8 mouse cellular contexts compared by ENCODE assay signal in genomic region chr17:15208030-15208807, GRCm38 (mm10).
A peak's percentile ranks its signal among the peaks of the same experiment; 100 is the strongest.
DNase-seq lines count a peak whose midpoint lies in the region; ATAC-seq and TF ChIP-seq lines count a peak whose summit lies in the region.

No protein-coding gene starts in this region.

- peak; percentile 77 for DNase-seq in WW6 (ENCODE audit: low read depth, low spot score)
- peak; percentile 37 to 62 for DNase-seq in cerebellum, adult 18-20 months
- peak; percentile 91 for DNase-seq in forebrain, postnatal 0 days
- DNase-seq in left cerebral cortex, postnatal 14 days (ENCODE audit: low spot score in 2 of 2): peak; percentile 70 to 85
- peak; percentile 79 for DNase-seq in midbrain, embryonic 10.5 days (ENCODE audit: low spot score)
- DNase-seq in spleen, postnatal 14 days (ENCODE audit: low spot score in 2 of 2): no peak

- no peaks in the 10 kb centered on the region for H3K27me3 ChIP-seq in forebrain, postnatal 0 days (ENCODE audit: insufficient read depth, low read length)
- no peaks in the 10 kb centered on the region for H3K27me3 ChIP-seq in intestine, embryonic 16.5 days (replicated peaks; ENCODE audit: control insufficient read depth, insufficient read depth, low read length)
- H3K27me3 ChIP-seq in midbrain, embryonic 10.5 days (ENCODE audit: low read depth, poor library complexity, severe bottlenecking): peaks cover 29% of the 10 kb centered on the region
- no peaks in the 10 kb centered on the region for H3K27me3 ChIP-seq in stomach, embryonic 16.5 days (ENCODE audit: control insufficient read depth, insufficient read depth, low read length)

- H3K4me1 ChIP-seq in forebrain, postnatal 0 days (ENCODE audit: insufficient read depth): peaks cover 9% of the 10 kb centered on the region; the same call in 1 of the 2 replicates
- peaks cover 16% of the 10 kb centered on the region for H3K4me1 ChIP-seq in intestine, embryonic 16.5 days (ENCODE audit: control insufficient read depth, insufficient read depth, low read length)
- peaks cover 43% of the 10 kb centered on the region for H3K4me1 ChIP-seq in midbrain, embryonic 10.5 days
- H3K4me1 ChIP-seq in stomach, embryonic 16.5 days (ENCODE audit: control insufficient read depth, insufficient read depth, low read length): peaks cover 17% of the 10 kb centered on the region

- WGBS in forebrain, postnatal 0 days: under 1% methylated on average over 19 of the region's 19 CpGs
- WGBS in intestine, embryonic 16.5 days: 14% methylated on average over 19 of the region's 19 CpGs
- 3% methylated on average over 19 of the region's 19 CpGs for WGBS in midbrain, embryonic 10.5 days
- 9% methylated on average over 19 of the region's 19 CpGs for WGBS in stomach, embryonic 16.5 days

- intact Hi-C loops in left cerebral cortex, postnatal 14 days (cut with DNase I): loop anchor here (5.0 kb wide), 1 partner anchor 169 kb away; the partner anchor contains the start of gene Dll1

- peak overlapping the region; percentile 87 for H3K27ac ChIP-seq in forebrain, postnatal 0 days (ENCODE audit: low read depth, low read length)
- H3K27ac ChIP-seq in intestine, embryonic 16.5 days (ENCODE audit: low read length): no peak overlapping the region
- peak overlapping the region; percentile 82 for H3K27ac ChIP-seq in midbrain, embryonic 10.5 days (replicated peaks)
- H3K27ac ChIP-seq in stomach, embryonic 16.5 days (ENCODE audit: low read length): no peak overlapping the region

- H3K36me3 ChIP-seq in forebrain, postnatal 0 days (ENCODE audit: insufficient read depth): no peaks in the 10 kb centered on the region
- H3K36me3 ChIP-seq in intestine, embryonic 16.5 days (ENCODE audit: control insufficient read depth, insufficient read depth, low read length): no peaks in the 10 kb centered on the region
- no peaks in the 10 kb centered on the region for H3K36me3 ChIP-seq in midbrain, embryonic 10.5 days
- no peaks in the 10 kb centered on the region for H3K36me3 ChIP-seq in stomach, embryonic 16.5 days (ENCODE audit: control insufficient read depth, insufficient read depth, low read length)

- peak; percentile 87 for ATAC-seq in forebrain, postnatal 0 days
- peak; percentile 50 for ATAC-seq in intestine, embryonic 16.5 days
- peak; percentile 51; the same call in 1 of the 2 replicates for ATAC-seq in stomach, embryonic 16.5 days (ENCODE audit: insufficient read depth, low FRiP score)

- no peaks in the 10 kb centered on the region for H3K9me3 ChIP-seq in forebrain, postnatal 0 days (ENCODE audit: low read length)
- no peaks in the 10 kb centered on the region for H3K9me3 ChIP-seq in intestine, embryonic 16.5 days (ENCODE audit: control insufficient read depth, low read length)
- H3K9me3 ChIP-seq in midbrain, embryonic 10.5 days (replicated peaks): no peaks in the 10 kb centered on the region
- no peaks in the 10 kb centered on the region for H3K9me3 ChIP-seq in stomach, embryonic 16.5 days (replicated peaks; ENCODE audit: control insufficient read depth, low read length)

- peak overlapping the region; percentile 38 for H3K4me3 ChIP-seq in forebrain, postnatal 0 days (ENCODE audit: low read depth, low read length)
- H3K4me3 ChIP-seq in intestine, embryonic 16.5 days (ENCODE audit: low read length): peak overlapping the region; percentile 4; the same call in 1 of the 2 replicates
- H3K4me3 ChIP-seq in midbrain, embryonic 10.5 days: peak overlapping the region; percentile 55
- peak overlapping the region; percentile 39 for H3K4me3 ChIP-seq in stomach, embryonic 16.5 days (replicated peaks; ENCODE audit: low read length)

- H3K9ac ChIP-seq in forebrain, postnatal 0 days: peak overlapping the region; percentile 62
- no peak overlapping the region; the same call in 1 of the 2 replicates for H3K9ac ChIP-seq in intestine, embryonic 16.5 days (ENCODE audit: low read depth, low read length)
- H3K9ac ChIP-seq in stomach, embryonic 16.5 days (ENCODE audit: low read length): peak overlapping the region; percentile 41

- TF ChIP-seq CTCF in forebrain, postnatal 0 days (IDR thresholded peaks at IDR 0.05; ENCODE audit: low read depth): no peak; the same call in 1 of the 2 replicates

- H3K4me2 ChIP-seq in forebrain, postnatal 0 days (ENCODE audit: low read depth): peak overlapping the region; percentile 56
- H3K4me2 ChIP-seq in intestine, embryonic 16.5 days (ENCODE audit: low read depth, low read length): peak overlapping the region; percentile 40
- H3K4me2 ChIP-seq in stomach, embryonic 16.5 days (ENCODE audit: low read depth, low read length): peak overlapping the region; percentile 52

Comparison
In these comparisons a context has a peak if more than half of its experiments do, and no peak if none do; other contexts are left out.
1. DNase-seq: peak in WW6 (single experiment), cerebellum, adult 18-20 months (2 of 2), forebrain, postnatal 0 days (single experiment), left cerebral cortex, postnatal 14 days (2 of 2) and midbrain, embryonic 10.5 days (single experiment); none in spleen, postnatal 14 days (0 of 2).
2. H3K27ac ChIP-seq: peak in forebrain, postnatal 0 days (single experiment) and midbrain, embryonic 10.5 days (single experiment); none in intestine, embryonic 16.5 days (single experiment) and stomach, embryonic 16.5 days (single experiment).
3. H3K4me3 ChIP-seq: peak in every context shown above with its lines; median percentile 55 in midbrain, embryonic 10.5 days; 39 in stomach, embryonic 16.5 days; 38 in forebrain, postnatal 0 days; 4 in intestine, embryonic 16.5 days.
4. Peak in every context shown above with its lines, with median percentiles within 50 percentile points of each other: ATAC-seq and H3K4me2 ChIP-seq.